Mouse (Mus musculus): ENCODE results near the gene Rrp1. TPM values are rescaled to one million over a fixed set of nuclear protein-coding genes. Genes with fewer than 3 reads are reported as not detected.
A peak's percentile ranks its signal among the peaks of the same experiment; 100 is the strongest.

Rrp1 gene
- polyA plus RNA-seq, 1 experiment from 2014 or later: 277 TPM

GRCm38 (mm10) chr10:78440812-78441211 lies 28.0 kb upstream of the Rrp1 start:
- Histone ChIP-seq H3K27ac (no peak overlapping the region), H3K9ac (no peak overlapping the region), H3K4me3 (replicated peaks) (no peak overlapping the region), H3K9me3 (no peaks in the 10 kb centered on the region), H3K27me3 (replicated peaks) (no peaks in the 10 kb centered on the region), H3K4me1 (replicated peaks) (no peaks in the 10 kb centered on the region), H3K4me2 (replicated peaks) (no peak overlapping the region), H3K36me3 (peaks cover 12% of the 10 kb centered on the region; the same call in 1 of the 2 replicates)
- ATAC-seq: no peak
- WGBS: 60% methylated on average over 9 of the region's 9 CpGs

- no peak for ATAC-seq
- H3K9me3 ChIP-seq: no peaks in the 10 kb centered on the region
- H3K27ac ChIP-seq: no peak overlapping the region
- H3K4me3 ChIP-seq (replicated peaks): no peak overlapping the region
- H3K4me2 ChIP-seq (replicated peaks): no peak overlapping the region
- peaks cover 12% of the 10 kb centered on the region; the same call in 1 of the 2 replicates for H3K36me3 ChIP-seq
- H3K4me1 ChIP-seq (replicated peaks): no peaks in the 10 kb centered on the region
- no peak overlapping the region for H3K9ac ChIP-seq
- H3K27me3 ChIP-seq (replicated peaks): no peaks in the 10 kb centered on the region
- WGBS: 83% methylated on average over 7 of the region's 7 CpGs
Measured at GRCm38 (mm10) chr10:78439990-78440389, 27.1 kb upstream of the Rrp1 start.

GRCm38 (mm10) chr10:78439550-78439949 lies 26.7 kb upstream of the Rrp1 start:
- no peak overlapping the region for H3K4me3 ChIP-seq (replicated peaks)
- H3K4me1 ChIP-seq (replicated peaks): no peaks in the 10 kb centered on the region
- 61% methylated on average over 5 of the region's 5 CpGs for WGBS
- H3K27ac ChIP-seq: no peak overlapping the region
- no peak for ATAC-seq
- no peak overlapping the region for H3K9ac ChIP-seq
- H3K4me2 ChIP-seq (replicated peaks): no peak overlapping the region
- H3K36me3 ChIP-seq: peaks cover 9% of the 10 kb centered on the region; the same call in 1 of the 2 replicates
- no peaks in the 10 kb centered on the region for H3K9me3 ChIP-seq
- H3K27me3 ChIP-seq (replicated peaks): no peaks in the 10 kb centered on the region

GRCm38 (mm10) chr10:78438094-78438493 lies 25.3 kb upstream of the Rrp1 start:
- Histone ChIP-seq H3K4me3 (replicated peaks) (no peak overlapping the region), H3K9me3 (no peaks in the 10 kb centered on the region), H3K4me2 (replicated peaks) (no peak overlapping the region), H3K9ac (no peak overlapping the region), H3K27me3 (replicated peaks) (no peaks in the 10 kb centered on the region), H3K27ac (no peak overlapping the region), H3K4me1 (replicated peaks) (no peaks in the 10 kb centered on the region), H3K36me3 (no peaks in the 10 kb centered on the region)
- peak; percentile 45; the same call in 1 of the 2 replicates for ATAC-seq
- 17% methylated on average over 5 of the region's 5 CpGs for WGBS

GRCm38 (mm10) chr10:78432853-78433252 lies 20.0 kb upstream of the Rrp1 start:
- Histone ChIP-seq H3K27me3 (replicated peaks) (no peaks in the 10 kb centered on the region), H3K4me3 (replicated peaks) (no peak overlapping the region), H3K36me3 (peaks cover 12% of the 10 kb centered on the region; the same call in 1 of the 2 replicates), H3K27ac (no peak overlapping the region), H3K4me1 (replicated peaks) (no peaks in the 10 kb centered on the region), H3K9ac (no peak overlapping the region), H3K9me3 (no peaks in the 10 kb centered on the region), H3K4me2 (replicated peaks) (no peak overlapping the region)
- WGBS: 63% methylated on average over 3 of the region's 3 CpGs
- no peak for ATAC-seq

GRCm38 (mm10) chr10:78429776-78430175 lies 16.9 kb upstream of the Rrp1 start:
- WGBS: 90% methylated on average over 2 of the region's 2 CpGs
- Histone ChIP-seq H3K9ac (no peak overlapping the region), H3K27ac (no peak overlapping the region), H3K4me2 (replicated peaks) (no peak overlapping the region), H3K4me3 (replicated peaks) (no peak overlapping the region), H3K4me1 (replicated peaks) (peaks cover 8% of the 10 kb centered on the region; the same call in 1 of the 2 replicates), H3K27me3 (replicated peaks) (no peaks in the 10 kb centered on the region), H3K9me3 (no peaks in the 10 kb centered on the region), H3K36me3 (peaks cover 21% of the 10 kb centered on the region)
- ATAC-seq: no peak

- Histone ChIP-seq H3K36me3 (peaks cover 21% of the 10 kb centered on the region), H3K27ac (no peak overlapping the region), H3K4me3 (replicated peaks) (no peak overlapping the region), H3K4me1 (replicated peaks) (peaks cover 9% of the 10 kb centered on the region; the same call in 1 of the 2 replicates), H3K9ac (no peak overlapping the region), H3K4me2 (replicated peaks) (no peak overlapping the region), H3K9me3 (no peaks in the 10 kb centered on the region), H3K27me3 (replicated peaks) (no peaks in the 10 kb centered on the region)
- WGBS: 83% methylated on average over 5 of the region's 5 CpGs
- no peak for ATAC-seq
Measured at GRCm38 (mm10) chr10:78429180-78429579, 16.3 kb upstream of the Rrp1 start.

- H3K27ac ChIP-seq: no peak overlapping the region
- no peak overlapping the region for H3K9ac ChIP-seq
- 93% methylated on average over 11 of the region's 11 CpGs for WGBS
- H3K4me3 ChIP-seq (replicated peaks): no peak overlapping the region
- no peak for ATAC-seq
- peaks cover 9% of the 10 kb centered on the region; the same call in 1 of the 2 replicates for H3K4me1 ChIP-seq (replicated peaks)
- H3K4me2 ChIP-seq (replicated peaks): no peak overlapping the region
- no peaks in the 10 kb centered on the region for H3K27me3 ChIP-seq (replicated peaks)
- H3K36me3 ChIP-seq: peaks cover 21% of the 10 kb centered on the region
- no peaks in the 10 kb centered on the region for H3K9me3 ChIP-seq
Measured at GRCm38 (mm10) chr10:78428070-78428469, 15.2 kb upstream of the Rrp1 start.

- H3K9ac ChIP-seq: peak overlapping the region; percentile 74
- H3K9me3 ChIP-seq: no peaks in the 10 kb centered on the region
- H3K4me3 ChIP-seq (replicated peaks): peak overlapping the region; percentile 64
- ATAC-seq: peak; percentile 34
- H3K4me1 ChIP-seq (replicated peaks): peaks cover 9% of the 10 kb centered on the region; the same call in 1 of the 2 replicates
- peak overlapping the region; percentile 78 for H3K27ac ChIP-seq
- peaks cover 21% of the 10 kb centered on the region for H3K36me3 ChIP-seq
- 33% methylated on average over 6 of the region's 6 CpGs for WGBS
- H3K27me3 ChIP-seq (replicated peaks): no peaks in the 10 kb centered on the region
- peak overlapping the region; percentile 72 for H3K4me2 ChIP-seq (replicated peaks)
Measured at GRCm38 (mm10) chr10:78426117-78426735, 13.4 kb upstream of the Rrp1 start.

GRCm38 (mm10) chr10:78425181-78426041 lies 12.6 kb upstream of the Rrp1 start, which contains the start of gene Cstb:
Gene Cstb (plus strand): TSS chr10:78425669.
- Histone ChIP-seq H3K4me1 (replicated peaks) (peaks cover 9% of the 10 kb centered on the region; the same call in 1 of the 2 replicates), H3K4me3 (replicated peaks) (peak within 1 kb of the TSS; percentile 64), H3K36me3 (peaks cover 21% of the 10 kb centered on the region), H3K4me2 (replicated peaks) (peak within 1 kb of the TSS; percentile 72), H3K9ac (peak within 1 kb of the TSS; percentile 74), H3K9me3 (no peaks in the 10 kb centered on the region), H3K27me3 (replicated peaks) (no peaks in the 10 kb centered on the region), H3K27ac (peak within 1 kb of the TSS; percentile 78)
- peak; percentile 96 for ATAC-seq
- 2% methylated on average over 40 of the region's 40 CpGs for WGBS

GRCm38 (mm10) chr10:78422614-78423013 lies 9.8 kb upstream of the Rrp1 start:
- H3K36me3 ChIP-seq: peaks cover 6% of the 10 kb centered on the region
- 85% methylated on average over 3 of the region's 3 CpGs for WGBS
- H3K4me3 ChIP-seq (replicated peaks): no peak overlapping the region
- peaks cover 9% of the 10 kb centered on the region; the same call in 1 of the 2 replicates for H3K4me1 ChIP-seq (replicated peaks)
- no peaks in the 10 kb centered on the region for H3K9me3 ChIP-seq
- no peaks in the 10 kb centered on the region for H3K27me3 ChIP-seq (replicated peaks)
- no peak overlapping the region for H3K27ac ChIP-seq
- no peak for ATAC-seq
- no peak overlapping the region for H3K4me2 ChIP-seq (replicated peaks)
- H3K9ac ChIP-seq: no peak overlapping the region

- H3K36me3 ChIP-seq: no peaks in the 10 kb centered on the region
- no peak overlapping the region for H3K9ac ChIP-seq
- 75% methylated on average over 2 of the region's 2 CpGs for WGBS
- H3K4me1 ChIP-seq (replicated peaks): peaks cover 6% of the 10 kb centered on the region; the same call in 1 of the 2 replicates
- H3K4me3 ChIP-seq (replicated peaks): no peak overlapping the region
- no peak overlapping the region for H3K27ac ChIP-seq
- H3K4me2 ChIP-seq (replicated peaks): no peak overlapping the region
- no peak for ATAC-seq
- no peaks in the 10 kb centered on the region for H3K27me3 ChIP-seq (replicated peaks)
- H3K9me3 ChIP-seq: no peaks in the 10 kb centered on the region
Measured at GRCm38 (mm10) chr10:78420929-78421328, 8.1 kb upstream of the Rrp1 start.
